Mouse (Mus musculus) liver, embryonic 14.5 days (tissue): ENCODE data around the gene Ankrd13d.

Experiments
- CTCF ChIP-seq: IDR thresholded peaks from 2 replicates; pipeline ENCODE4 v1.5.1; 2016; ENCODE audit warnings: antibody characterized with exemption, low read depth, control low read depth
- EP300 ChIP-seq: IDR thresholded peaks from 2 replicates; pipeline ENCODE4 v1.6.1; 2016; ENCODE audit warnings: antibody characterized with exemption, low read depth

- TF ChIP-seq CTCF (no peak), EP300 (no peak)
Measured at GRCm38 (mm10) chr19:4296611-4297010, 13.7 kb upstream of the Ankrd13d start.
